Mouse (Mus musculus) heart, postnatal 0 days (tissue): ENCODE measurements at regions not wholly inside any gene's neighbourhood (a gene's known extent, or its start where the extent isn't known, plus 50 kb on each side); places are given as distances from the start of the nearest gene placed in this dataset.

Experiments used
- ATAC-seq: fragments of 200-750 bp; cut with Nextera tagmentation; 2 replicates; pipeline ENCODE4 v1.8.0; 2017; ENCODE audit warnings: low read depth, moderate number of reproducible peaks, moderate library complexity; ENCODE audit not compliant: insufficient read depth
- DNase-seq: peaks from one replicate; pipeline ENCODE4 v3.0.0-alpha.2; 2016; ENCODE audit warnings: low spot score
- H3K27ac ChIP-seq: fragments of 300-500 bp; sonication (generic); 2 replicates; pipeline ENCODE4 v1.5.1; 2014; ENCODE audit warnings: low read depth, mild to moderate bottlenecking
- H3K27me3 ChIP-seq: fragments of 300-500 bp; sonication (generic); 2 replicates; pipeline ENCODE4 v1.6.1; 2014; ENCODE audit warnings: low read length, mixed read lengths; ENCODE audit not compliant: control insufficient read depth, insufficient read depth
- H3K36me3 ChIP-seq: fragments of 300-500 bp; sonication (generic); replicated peaks from 2 replicates; pipeline ENCODE4 v1.6.1; 2014; ENCODE audit warnings: low read length, mixed read lengths; ENCODE audit not compliant: control insufficient read depth, insufficient read depth
- H3K4me1 ChIP-seq: fragments of 300-500 bp; sonication (generic); 2 replicates; pipeline ENCODE4 v1.6.1; 2014; ENCODE audit warnings: antibody characterized with exemption; ENCODE audit not compliant: control insufficient read depth, insufficient read depth
- H3K4me2 ChIP-seq: fragments of 300-500 bp; sonication (generic); 2 replicates; pipeline ENCODE4 v1.6.1; 2014; ENCODE audit warnings: low read depth, mild to moderate bottlenecking, low read length, moderate library complexity
- H3K4me3 ChIP-seq: fragments of 300-500 bp; sonication (generic); 2 replicates; pipeline ENCODE4 v1.5.1; 2014; ENCODE audit warnings: low read depth, low read length
- H3K9ac ChIP-seq: fragments of 300-500 bp; sonication (generic); replicated peaks from 2 replicates; pipeline ENCODE4 v1.6.1; 2014; ENCODE audit warnings: low read depth, low read length, mixed read lengths
- H3K9me3 ChIP-seq: fragments of 300-500 bp; sonication (generic); replicated peaks from 2 replicates; pipeline ENCODE4 v1.6.1; 2016; ENCODE audit warnings: low read length; ENCODE audit not compliant: control insufficient read depth
- CTCF ChIP-seq: IDR thresholded peaks from 2 replicates; pipeline ENCODE4 v1.5.1; 2016; ENCODE audit warnings: antibody characterized with exemption, control low read depth, low read depth
- EP300 ChIP-seq: IDR thresholded peaks from 2 replicates; pipeline ENCODE4 v1.6.1; 2016; ENCODE audit warnings: antibody characterized with exemption, low read depth
- WGBS: fragments of 180-500 bp; shearing (Covaris S2); extraction: QIAGEN DNeasy Blood & Tissue Kit; methylation state at CpG from one replicate; pipeline ENCODE4 v1.1.7; 2014; 5-methylcytosine and 5-hydroxymethylcytosine counted together

DNA sequence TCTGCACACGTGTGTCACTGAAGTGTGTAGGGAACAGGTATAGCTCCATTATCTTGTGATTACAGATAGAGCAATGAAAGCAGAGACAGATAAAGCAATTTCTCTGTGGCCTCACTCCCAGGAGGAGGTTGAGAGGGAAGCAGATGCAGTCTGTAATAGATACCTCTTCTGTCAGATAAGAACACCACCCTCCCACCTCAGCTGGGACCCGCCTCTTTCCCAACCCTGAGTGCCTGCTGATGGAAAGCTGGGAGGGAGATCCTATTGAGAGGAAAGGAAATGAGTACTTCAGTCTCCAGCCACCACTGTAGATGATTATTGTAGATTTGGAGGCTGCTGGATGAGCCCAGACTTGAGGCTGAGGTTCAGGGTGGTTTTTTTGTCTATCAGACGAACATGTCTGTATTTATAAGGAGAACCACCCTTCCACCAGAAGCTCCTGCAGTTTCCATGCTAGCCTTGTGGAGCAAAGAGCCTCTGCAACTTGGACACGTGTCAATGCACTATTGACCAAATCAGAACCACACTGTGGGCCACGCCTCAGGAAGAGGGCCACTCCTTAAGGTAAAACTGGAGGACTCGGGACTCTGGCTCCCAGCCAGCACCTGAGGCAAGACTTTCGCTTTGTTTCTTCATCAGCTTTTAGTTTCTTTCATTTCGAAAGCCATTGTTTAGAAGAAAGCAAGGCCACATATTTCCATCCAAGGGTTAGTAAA, 55.3 kb upstream of the Plekha5 start:
- H3K4me2 ChIP-seq, result no peak overlapping the region
- no peak for ATAC-seq
- no peaks in the 10 kb centered on the region for H3K27me3 ChIP-seq
- no peak overlapping the region for H3K4me3 ChIP-seq
- DNase-seq, result no peak
- 57% methylated on average over 8 of the region's 8 CpGs for WGBS
- TF ChIP-seq EP300, result no peak
- no peak for TF ChIP-seq CTCF
- no peak overlapping the region for H3K27ac ChIP-seq
- H3K9ac ChIP-seq, result no peak overlapping the region
- 0 out of 2 replicates have a peak, but pooled peaks cover 2% of the 10 kb centered on the region for H3K9me3 ChIP-seq
- H3K36me3 ChIP-seq, result no peaks in the 10 kb centered on the region
- H3K4me1 ChIP-seq, result no peaks in the 10 kb centered on the region

DNA sequence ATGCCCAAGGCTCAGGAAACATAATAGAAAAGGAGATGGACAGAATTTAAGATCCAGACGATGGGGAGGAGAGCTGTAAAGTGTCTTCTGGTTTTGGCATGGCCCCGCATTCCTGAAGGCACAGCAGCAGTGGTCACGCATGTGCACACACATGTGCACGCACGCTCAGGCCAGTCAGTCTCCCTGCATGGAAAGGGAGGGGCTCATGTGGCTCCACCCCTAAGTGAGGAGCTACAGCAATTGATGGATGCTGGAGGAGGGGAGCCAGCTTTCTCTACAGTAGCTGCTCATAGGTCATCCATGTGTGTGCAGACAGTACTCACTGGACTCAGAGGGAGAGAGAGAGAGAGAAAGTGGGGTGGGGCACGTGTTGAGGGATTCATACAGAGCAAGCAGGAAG, 56.6 kb upstream of the Plekha5 start:
- DNase-seq (no peak), ATAC-seq (no peak)
- no peak overlapping the region for H3K27ac ChIP-seq
- no peaks in the 10 kb centered on the region for H3K36me3 ChIP-seq
- no peaks in the 10 kb centered on the region for H3K4me1 ChIP-seq
- H3K4me3 ChIP-seq, result no peak overlapping the region
- H3K9me3 ChIP-seq, result 0 out of 2 replicates have a peak, but pooled peaks cover 2% of the 10 kb centered on the region
- no peak overlapping the region for H3K4me2 ChIP-seq
- no peaks in the 10 kb centered on the region for H3K27me3 ChIP-seq
- H3K9ac ChIP-seq, result no peak overlapping the region
- 79% methylated on average over 6 of the region's 6 CpGs for WGBS
- TF ChIP-seq EP300, result no peak
- TF ChIP-seq CTCF, result no peak

DNA sequence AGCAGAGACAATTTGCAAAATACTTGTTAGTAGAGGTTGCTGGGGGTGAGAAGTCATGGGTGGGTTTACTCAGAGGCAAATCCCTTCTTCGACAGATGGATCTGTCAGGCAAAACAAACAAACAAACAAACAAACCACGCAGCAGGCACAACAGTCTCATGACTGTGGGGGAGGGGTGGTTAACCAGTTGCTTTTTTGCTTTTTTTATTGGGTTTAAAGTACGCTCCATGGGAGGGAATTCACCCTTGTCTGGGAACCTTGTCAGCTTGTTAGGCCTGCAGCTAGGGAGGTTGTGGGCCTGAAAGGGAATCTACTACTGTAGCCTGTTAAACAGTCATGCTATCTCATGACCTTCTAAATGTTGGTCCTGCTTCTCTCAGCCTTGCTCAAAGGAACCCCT, 57.1 kb upstream of the Plekha5 start:
- H3K27ac ChIP-seq, result no peak overlapping the region
- no peaks in the 10 kb centered on the region for H3K27me3 ChIP-seq
- TF ChIP-seq CTCF, result no peak
- no peak for TF ChIP-seq EP300
- H3K4me1 ChIP-seq, result no peaks in the 10 kb centered on the region
- 0 out of 2 replicates have a peak, but pooled peaks cover 2% of the 10 kb centered on the region for H3K9me3 ChIP-seq
- DNase-seq (no peak), ATAC-seq (no peak)
- H3K36me3 ChIP-seq, result no peaks in the 10 kb centered on the region
- no peak overlapping the region for H3K9ac ChIP-seq
- WGBS, result 39% methylated on average over 3 of the region's 3 CpGs
- H3K4me3 ChIP-seq, result no peak overlapping the region
- H3K4me2 ChIP-seq, result no peak overlapping the region

DNA sequence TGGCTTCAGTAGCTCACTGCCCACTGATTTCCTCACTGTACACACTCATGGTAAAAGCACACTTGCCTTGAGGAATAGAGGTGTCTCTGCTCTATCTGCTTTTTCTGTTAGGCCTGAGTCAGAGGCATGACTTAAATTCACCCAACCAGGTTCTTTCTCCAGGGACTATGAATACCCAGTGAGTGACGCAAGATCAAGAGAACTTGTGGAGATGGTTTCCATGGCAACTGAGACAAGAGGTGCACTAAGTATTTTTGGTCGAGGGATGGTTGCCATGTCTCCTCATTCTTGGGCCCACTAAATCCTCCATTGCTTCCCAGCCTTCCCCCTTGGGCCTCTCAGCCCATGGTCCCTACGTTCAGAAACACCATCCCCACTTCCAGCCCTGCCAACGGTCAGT, 62.9 kb upstream of the Plekha5 start:
- no peak overlapping the region for H3K9ac ChIP-seq
- DNase-seq (no peak), ATAC-seq (no peak)
- 78% methylated on average over 4 of the region's 4 CpGs for WGBS
- no peaks in the 10 kb centered on the region for H3K9me3 ChIP-seq
- H3K4me2 ChIP-seq, result no peak overlapping the region
- no peaks in the 10 kb centered on the region for H3K36me3 ChIP-seq
- H3K4me1 ChIP-seq, result no peaks in the 10 kb centered on the region
- H3K4me3 ChIP-seq, result no peak overlapping the region
- TF ChIP-seq EP300, result no peak
- TF ChIP-seq CTCF, result no peak
- no peak overlapping the region for H3K27ac ChIP-seq
- no peaks in the 10 kb centered on the region for H3K27me3 ChIP-seq

DNA sequence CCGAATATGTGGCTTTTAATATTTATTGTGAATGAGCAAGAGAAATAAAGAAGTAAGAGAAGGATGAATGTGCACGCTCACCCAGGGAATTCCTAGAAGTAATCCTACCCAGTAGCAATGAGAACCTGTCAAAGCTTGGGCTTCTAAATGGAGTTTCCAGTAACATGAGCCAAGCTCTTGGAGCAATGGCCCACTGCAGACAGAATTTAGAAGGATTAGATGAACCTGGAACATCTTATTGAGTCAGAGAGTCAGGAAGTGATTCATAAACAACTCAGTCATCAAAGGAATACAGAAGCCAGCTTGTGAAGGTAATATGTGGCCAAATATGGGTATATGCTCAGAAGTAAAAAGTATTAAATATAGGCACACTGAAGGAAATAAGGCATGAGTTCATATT, 66.0 kb upstream of the Plekha5 start:
- Histone ChIP-seq H3K27me3 (no peaks in the 10 kb centered on the region), H3K36me3 (no peaks in the 10 kb centered on the region), H3K9me3 (no peaks in the 10 kb centered on the region), H3K27ac (no peak overlapping the region), H3K9ac (no peak overlapping the region), H3K4me1 (no peaks in the 10 kb centered on the region), H3K4me3 (no peak overlapping the region), H3K4me2 (no peak overlapping the region)
- WGBS, result 73% methylated on average over 2 of the region's 2 CpGs
- DNase-seq (no peak), ATAC-seq (no peak)
- TF ChIP-seq CTCF, result no peak
- no peak for TF ChIP-seq EP300

DNA sequence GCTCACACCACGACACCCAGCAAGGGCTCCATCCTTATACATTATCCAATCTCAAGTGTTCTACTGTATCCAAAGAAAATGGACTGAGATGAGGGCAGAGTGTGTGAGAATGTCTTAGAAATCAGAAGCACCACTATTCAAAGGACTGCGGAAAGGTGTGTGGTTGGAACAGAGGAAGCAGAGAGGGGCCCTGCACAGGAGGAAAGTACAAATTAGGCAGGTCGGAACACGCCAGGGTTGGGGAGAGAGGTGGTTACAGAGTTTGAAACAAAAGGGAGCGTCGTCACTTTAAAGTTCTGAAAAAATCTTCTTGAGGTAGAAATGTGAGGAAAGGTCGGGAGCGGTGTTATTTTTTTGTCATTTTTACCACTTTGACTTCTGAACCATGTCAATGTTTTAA, 66.6 kb upstream of the Plekha5 start:
- ATAC-seq (no peak), DNase-seq (no peak)
- Histone ChIP-seq H3K4me2 (no peak overlapping the region), H3K9ac (no peak overlapping the region), H3K9me3 (no peaks in the 10 kb centered on the region), H3K36me3 (no peaks in the 10 kb centered on the region), H3K4me1 (no peaks in the 10 kb centered on the region), H3K4me3 (no peak overlapping the region), H3K27me3 (no peaks in the 10 kb centered on the region), H3K27ac (no peak overlapping the region)
- TF ChIP-seq CTCF (no peak), EP300 (no peak)
- WGBS, result 80% methylated on average over 8 of the region's 8 CpGs
